In the genomic region with DNA sequence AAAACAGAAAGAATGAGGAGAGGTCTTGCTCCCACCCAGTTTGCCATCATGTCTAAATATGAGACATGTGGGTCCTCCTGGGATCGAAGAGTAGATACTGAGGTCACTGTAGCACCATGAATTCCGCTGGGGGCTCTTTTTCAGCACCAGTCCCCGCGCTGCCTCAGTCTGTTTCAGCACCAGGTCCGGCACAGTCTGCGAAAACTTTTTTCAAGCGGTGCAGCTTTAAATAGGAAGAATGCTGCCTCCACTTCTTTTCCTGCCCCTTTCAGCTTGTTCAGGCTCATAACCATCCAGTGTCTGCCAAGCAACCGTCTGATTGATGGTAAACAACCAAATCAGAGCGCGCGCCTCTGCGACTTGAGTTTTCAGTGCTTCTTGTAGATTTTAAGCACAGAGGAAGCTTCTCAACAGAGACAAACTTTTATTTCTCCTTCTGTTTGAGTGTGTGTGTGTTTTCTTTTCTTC, we compare ENCODE assay signal across 7 mouse cellular contexts. TPM values are rescaled to one million over a fixed set of nuclear protein-coding genes. Genes with fewer than 3 reads are reported as not detected.
A peak's percentile ranks its signal among the peaks of the same experiment; 100 is the strongest.
DNase-seq lines count a peak whose midpoint lies in the region; ATAC-seq and TF ChIP-seq lines count a peak whose summit lies in the region.

A gene (minus strand): TSS at position 418 of the 468 bp plus-strand sequence.

- H3K27me3 ChIP-seq in forebrain, embryonic 14.5 days (replicated peaks; ENCODE audit: control insufficient read depth, insufficient read depth, low read length), result no peaks in the 10 kb centered on the region
- H3K27me3 ChIP-seq in heart, embryonic 16.5 days (ENCODE audit: control insufficient read depth, insufficient read depth, low read length), result no peaks in the 10 kb centered on the region
- peaks cover 12% of the 10 kb centered on the region for H3K27me3 ChIP-seq in liver, embryonic 15.5 days

- H3K27ac ChIP-seq in forebrain, embryonic 14.5 days (ENCODE audit: low read depth, low read length), result no peak within 1 kb of the TSS
- peak within 1 kb of the TSS; percentile 79 for H3K27ac ChIP-seq in heart, embryonic 16.5 days (ENCODE audit: low read length)
- no peak within 1 kb of the TSS for H3K27ac ChIP-seq in liver, embryonic 15.5 days (replicated peaks)
- H3K27ac ChIP-seq in olfactory bulb, adult 2 months (ENCODE audit: insufficient read depth, low read depth, low read length), result no peak within 1 kb of the TSS

- WGBS in forebrain, embryonic 14.5 days, result 23% methylated on average over 12 of the region's 12 CpGs
- 14% methylated on average over 12 of the region's 12 CpGs for WGBS in heart, embryonic 16.5 days
- WGBS in liver, embryonic 15.5 days (ENCODE audit: insufficient replicate concordance), result 16% methylated on average over 12 of the region's 12 CpGs
- 4% methylated on average over 12 of the region's 12 CpGs for WGBS in olfactory bulb, adult 2 months

- TF ChIP-seq POLR2A in olfactory bulb, adult 2 months (IDR thresholded peaks at IDR 0.05; ENCODE audit: insufficient read depth, low read depth, low read length), result no peak

- peak within 1 kb of the TSS; percentile 27 for H3K4me3 ChIP-seq in forebrain, embryonic 14.5 days (ENCODE audit: low read depth, low read length)
- peak within 1 kb of the TSS; percentile 62 for H3K4me3 ChIP-seq in heart, embryonic 16.5 days (ENCODE audit: low read length)
- H3K4me3 ChIP-seq in liver, embryonic 15.5 days (replicated peaks), result peak within 1 kb of the TSS; percentile 20
- H3K4me3 ChIP-seq in olfactory bulb, adult 2 months (ENCODE audit: insufficient read depth, low read depth, low read length), result peak within 1 kb of the TSS; percentile 24

- no peaks in the 10 kb centered on the region for H3K9me3 ChIP-seq in forebrain, embryonic 14.5 days (replicated peaks; ENCODE audit: control insufficient read depth, low read length)
- H3K9me3 ChIP-seq in heart, embryonic 16.5 days (replicated peaks; ENCODE audit: control insufficient read depth, low read length), result no peaks in the 10 kb centered on the region
- no peaks in the 10 kb centered on the region for H3K9me3 ChIP-seq in liver, embryonic 15.5 days (replicated peaks)

- peak within 1 kb of the TSS; percentile 58 for H3K4me2 ChIP-seq in forebrain, embryonic 14.5 days (ENCODE audit: low read length)
- peak within 1 kb of the TSS; percentile 65 for H3K4me2 ChIP-seq in heart, embryonic 16.5 days (ENCODE audit: low read depth, low read length)
- peak within 1 kb of the TSS; percentile 18; the same call in 1 of the 2 replicates for H3K4me2 ChIP-seq in liver, embryonic 15.5 days

- peak; percentile 34 for DNase-seq in brain, adult 2 months (ENCODE audit: low read depth, low spot score)
- DNase-seq in forebrain, embryonic 14.5 days (ENCODE audit: low spot score), result peak; percentile 71
- peak; percentile 61 to 65 for DNase-seq in kidney, postnatal 25 days
- DNase-seq in yolk sac, embryonic 10.5 days (ENCODE audit: low spot score), result peak; percentile 65

- peak; percentile 80 for ATAC-seq in forebrain, embryonic 14.5 days
- peak; percentile 88 for ATAC-seq in heart, embryonic 16.5 days (replicated peaks; ENCODE audit: extremely low read depth, insufficient read depth, low FRiP score)
- ATAC-seq in liver, embryonic 15.5 days (ENCODE audit: insufficient read depth), result no peak

- H3K36me3 ChIP-seq in forebrain, embryonic 14.5 days (ENCODE audit: control insufficient read depth, insufficient read depth, low read length), result no peaks in the 10 kb centered on the region
- H3K36me3 ChIP-seq in heart, embryonic 16.5 days (ENCODE audit: control insufficient read depth, insufficient read depth), result no peaks in the 10 kb centered on the region
- no peaks in the 10 kb centered on the region for H3K36me3 ChIP-seq in liver, embryonic 15.5 days (replicated peaks)

- H3K9ac ChIP-seq in forebrain, embryonic 14.5 days (ENCODE audit: low read length), result peak within 1 kb of the TSS; percentile 56
- H3K9ac ChIP-seq in heart, embryonic 16.5 days (ENCODE audit: low read length), result peak within 1 kb of the TSS; percentile 75
- H3K9ac ChIP-seq in liver, embryonic 15.5 days, result no peak within 1 kb of the TSS

- H3K4me1 ChIP-seq in forebrain, embryonic 14.5 days (ENCODE audit: control insufficient read depth, insufficient read depth, low read length), result no peaks in the 10 kb centered on the region; the same call in 1 of the 2 replicates
- no peaks in the 10 kb centered on the region for H3K4me1 ChIP-seq in heart, embryonic 16.5 days (ENCODE audit: control insufficient read depth, insufficient read depth, low read length)
- no peaks in the 10 kb centered on the region for H3K4me1 ChIP-seq in liver, embryonic 15.5 days (replicated peaks)
- H3K4me1 ChIP-seq in olfactory bulb, adult 2 months (ENCODE audit: control insufficient read depth, insufficient read depth, low read length), result no peaks in the 10 kb centered on the region

- no peak for TF ChIP-seq CTCF in olfactory bulb, adult 2 months (IDR thresholded peaks at IDR 0.05; ENCODE audit: insufficient read depth, low read depth, low read length)

RNA-seq across cellular contexts. Expression of the gene that starts here (rescaled TPM):
- 7.5 and 9.4 TPM in 2 replicates for polyA plus RNA-seq in forebrain, embryonic 14.5 days (2014; fragmentation: Nextera tagmentation; extraction: Ambion mirVana)
- 44.7 and 50.3 TPM in 2 replicates for polyA plus RNA-seq in heart, embryonic 16.5 days (2015; fragmentation: Nextera tagmentation; extraction: Ambion mirVana)
- polyA plus RNA-seq in liver, embryonic 15.5 days (2015; fragmentation: Nextera tagmentation; extraction: Ambion mirVana), result 6.6 and 6.8 TPM in 2 replicates
- not detected in 2 replicates for polyA plus RNA-seq in olfactory bulb, adult 2 months (2012; ENCODE audit: insufficient read depth, insufficient read length, low replicate concordance, missing spikeins)
